Mouse (Mus musculus) megakaryocyte, embryonic 14.5 days (primary cell): ENCODE data around the gene Cpne2. TPM values are rescaled to one million over a fixed set of nuclear protein-coding genes. Genes with fewer than 3 reads are reported as not detected.

Experiments used
- H3K27me3 ChIP-seq: replicated peaks from 2 replicates; pipeline ENCODE3; 2012; ENCODE audit warnings: inconsistent platforms
- H3K36me3 ChIP-seq: replicated peaks from 2 replicates; pipeline ENCODE3; 2012; ENCODE audit warnings: low read length, inconsistent platforms, mixed read lengths
- H3K4me1 ChIP-seq: 2 replicates; pipeline ENCODE4 v1.6.1; 2012; ENCODE audit warnings: inconsistent platforms
- H3K4me3 ChIP-seq: replicated peaks from 2 replicates; pipeline ENCODE3; 2012; ENCODE audit warnings: moderate library complexity, mild to moderate bottlenecking, inconsistent platforms
- H3K9me3 ChIP-seq: 2 replicates; pipeline ENCODE4 v1.6.1; 2012; ENCODE audit warnings: inconsistent platforms
- FLI1 ChIP-seq: IDR thresholded peaks from 2 replicates; pipeline ENCODE4 v1.6.1; 2012; ENCODE audit warnings: low read length, inconsistent platforms, mixed read lengths
- GATA1 ChIP-seq: IDR thresholded peaks from 3 replicates; pipeline ENCODE4 v1.6.1; 2012; ENCODE audit warnings: mixed read lengths, low read length, inconsistent platforms, borderline replicate concordance
- polyA plus RNA-seq: library from polyadenylated mRNA; stranded (reverse); fragments of >175 nt; gene quantifications from 2 replicates; pipeline ENCODE4 v1.2.3, GENCODE M21; 2012; ENCODE audit warnings: low replicate concordance; ENCODE audit not compliant: insufficient read depth

Gene Cpne2
- polyA plus RNA-seq, 1 experiment, result 11.4 TPM

GRCm38 (mm10) chr8:94601034-94601606, 68.3 kb downstream of the Cpne2 start:
- H3K9me3 ChIP-seq, result no peaks in the 10 kb centered on the region
- TF ChIP-seq GATA1 (no peak), FLI1 (no peak)
- H3K36me3 ChIP-seq, result peaks cover 11% of the 10 kb centered on the region
- H3K27me3 ChIP-seq, result no peaks in the 10 kb centered on the region
- peak overlapping the region; percentile 100 for H3K4me3 ChIP-seq
- peaks cover 45% of the 10 kb centered on the region for H3K4me1 ChIP-seq

GRCm38 (mm10) chr8:94601607-94602385, 69.0 kb downstream of the Cpne2 start, which contains the start of the genes Rspry1 and Fam192a:
Gene Rspry1, plus strand, starts transcription at chr8:94601937.
Gene Fam192a, minus strand, starts transcription at chr8:94601997.
- no peaks in the 10 kb centered on the region for H3K9me3 ChIP-seq
- TF ChIP-seq FLI1 (peak; percentile 55; the same call in 1 of the 2 replicates), GATA1 (no peak)
- H3K36me3 ChIP-seq, result peaks cover 11% of the 10 kb centered on the region
- H3K4me1 ChIP-seq, result peaks cover 44% of the 10 kb centered on the region
- peak within 1 kb of the TSS; percentile 100 for H3K4me3 ChIP-seq
- H3K27me3 ChIP-seq, result no peaks in the 10 kb centered on the region

GRCm38 (mm10) chr8:94602471-94603131, 69.8 kb downstream of the Cpne2 start:
- no peaks in the 10 kb centered on the region for H3K9me3 ChIP-seq
- H3K4me3 ChIP-seq, result peak overlapping the region; percentile 100
- TF ChIP-seq GATA1, result no peak
- TF ChIP-seq FLI1, result no peak
- H3K4me1 ChIP-seq, result peaks cover 46% of the 10 kb centered on the region
- peaks cover 15% of the 10 kb centered on the region for H3K36me3 ChIP-seq
- H3K27me3 ChIP-seq, result no peaks in the 10 kb centered on the region

- no peaks in the 10 kb centered on the region for H3K9me3 ChIP-seq
- peaks cover 23% of the 10 kb centered on the region for H3K36me3 ChIP-seq
- TF ChIP-seq GATA1 (no peak), FLI1 (no peak)
- no peaks in the 10 kb centered on the region for H3K27me3 ChIP-seq
- peaks cover 45% of the 10 kb centered on the region for H3K4me1 ChIP-seq
- no peak overlapping the region for H3K4me3 ChIP-seq
These were observed 71.2 kb downstream of the Cpne2 start for GRCm38 (mm10) chr8:94604030-94604429.

- TF ChIP-seq FLI1, result no peak
- TF ChIP-seq GATA1, result no peak
- Histone ChIP-seq H3K27me3 (no peaks in the 10 kb centered on the region), H3K9me3 (no peaks in the 10 kb centered on the region), H3K4me3 (no peak overlapping the region), H3K36me3 (peaks cover 31% of the 10 kb centered on the region), H3K4me1 (peaks cover 33% of the 10 kb centered on the region)
These were observed 74.3 kb downstream of the Cpne2 start for GRCm38 (mm10) chr8:94607064-94607463.

Other genes starting within 250 kb of the Cpne2 start
- gene Slc12a3, start 203.8 kb upstream of the Cpne2 start, polyA plus RNA-seq, result not detected in 2 replicates
- gene Herpud1, start 146.6 kb upstream of the Cpne2 start, polyA plus RNA-seq, result 188 and 443 TPM in 2 replicates
- gene Nlrc5, start 98.6 kb upstream of the Cpne2 start, polyA plus RNA-seq, result 0.21 and 3.4 TPM in 2 replicates
- 0.56 and 3.4 TPM in 2 replicates for gene Rspry1, start 68.9 kb downstream of the Cpne2 start, polyA plus RNA-seq
- 11.1 and 44.5 TPM in 2 replicates for gene Fam192a, start 69.0 kb downstream of the Cpne2 start, polyA plus RNA-seq
- 13.7 and 16.1 TPM in 2 replicates for gene Arl2bp, start 133.6 kb downstream of the Cpne2 start, polyA plus RNA-seq
- not detected in 2 replicates for gene Pllp, start 163.3 kb downstream of the Cpne2 start, polyA plus RNA-seq
- gene Ccl22, start 212.6 kb downstream of the Cpne2 start, polyA plus RNA-seq, result 0.30 TPM in 1 of 2 replicates, not detected in the other
- gene Cx3cl1, start 239.0 kb downstream of the Cpne2 start, polyA plus RNA-seq, result 0.44 TPM in 1 of 2 replicates, not detected in the other